Mouse (Mus musculus) liver, embryonic 14.5 days (tissue): ENCODE data around the gene Agk.

Source experiments
- CTCF ChIP-seq: IDR thresholded peaks from 2 replicates; pipeline ENCODE4 v1.5.1; 2016; ENCODE audit warnings: antibody characterized with exemption, low read depth, control low read depth
- EP300 ChIP-seq: IDR thresholded peaks from 2 replicates; pipeline ENCODE4 v1.6.1; 2016; ENCODE audit warnings: antibody characterized with exemption, low read depth

DNA sequence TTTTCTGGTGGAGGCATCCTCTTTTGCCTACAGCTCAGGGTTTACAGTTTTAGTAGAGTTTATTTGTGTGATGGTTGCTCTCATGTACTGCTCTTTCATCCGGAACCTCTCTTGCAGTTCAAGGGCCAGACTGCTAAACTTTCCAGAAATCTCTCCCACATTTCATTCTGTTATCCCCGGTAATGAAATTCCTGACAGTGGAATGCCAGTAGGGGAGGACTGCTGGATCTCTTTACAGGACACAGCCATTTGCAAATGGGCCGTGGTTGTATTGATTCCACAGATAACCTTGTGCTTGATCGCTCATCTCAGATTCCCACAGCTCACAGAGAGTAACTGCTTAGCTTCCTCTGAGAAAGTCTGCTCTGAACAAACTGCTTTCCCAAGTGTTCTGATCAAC, 56.9 kb downstream of the Agk start:
- TF ChIP-seq CTCF (no peak), EP300 (no peak)
